Comparison of ENCODE assay signal across 9 mouse cellular contexts in genomic region chr4:97774446-97774950, GRCm38 (mm10). TPM values are rescaled to one million over a fixed set of nuclear protein-coding genes. Genes with fewer than 3 reads are reported as not detected.
DNase-seq lines count a peak whose midpoint lies in the region; ATAC-seq lines count a peak whose summit lies in the region.
"Had no signal": no experiment of that assay in that cellular context is flagged by ENCODE, and none has a peak within 500 bp of the region (broad histone marks: within the 10 kb centered on the region; RNA-seq: fewer than 3 reads in every experiment).

No protein-coding gene starts in this region.

- no peak overlapping the region for H3K9ac ChIP-seq in liver, embryonic 13.5 days

- H3K4me2 ChIP-seq in liver, embryonic 13.5 days, result peak overlapping the region; percentile 71; the same call in 1 of the 2 replicates

- H3K36me3 ChIP-seq in liver, embryonic 13.5 days, result no peaks in the 10 kb centered on the region

- DNase-seq in cerebellum, postnatal 14 days, result peak; percentile 45 to 50
- no peak for DNase-seq in cerebellum, adult 9-10 months
- peak; percentile 31 for DNase-seq in right cerebral cortex, postnatal 14 days
- no peak for DNase-seq in right cerebral cortex, postnatal 4 days
- no peak for DNase-seq in liver, embryonic 13.5 days
- DNase-seq in ovary, postnatal 36 days (ENCODE audit: low spot score), result no peak
- no peak for DNase-seq in adrenal gland, adult 18-20 months (ENCODE audit: low spot score in 2 of 2)

- H3K9me3 ChIP-seq in liver, embryonic 13.5 days (replicated peaks), result no peaks in the 10 kb centered on the region

- peak overlapping the region; percentile 29; the same call in 1 of the 2 replicates for H3K27ac ChIP-seq in liver, embryonic 13.5 days

- 26% methylated on average over 4 of the region's 4 CpGs for WGBS in liver, embryonic 13.5 days (ENCODE audit: insufficient replicate concordance)

- H3K4me3 ChIP-seq in liver, embryonic 13.5 days (replicated peaks), result no peak overlapping the region

- H3K4me1 ChIP-seq in liver, embryonic 13.5 days (replicated peaks), result peaks cover 28% of the 10 kb centered on the region

- ATAC-seq in liver, embryonic 13.5 days (ENCODE audit: low read depth), result no peak
- no peak for ATAC-seq in erythroblast, adult 5-6 weeks (replicated peaks; ENCODE audit: low FRiP score, poor library complexity, severe bottlenecking)

- peaks cover 59% of the 10 kb centered on the region for H3K27me3 ChIP-seq in liver, embryonic 13.5 days

RNA-seq across cellular contexts. Expression of gene Nfia, which starts 2.0 kb away (rescaled TPM):
- polyA plus RNA-seq in liver, embryonic 13.5 days (2015; fragmentation: Nextera tagmentation; extraction: Ambion mirVana), result 3.0 and 3.8 TPM in 2 replicates
- 19.6 and 21.3 TPM in 2 replicates for total RNA-seq in erythroblast, adult 5-6 weeks (2015; ENCODE audit: low replicate concordance)
- 4.7 and 12.0 TPM in 2 replicates for total RNA-seq in erythroblast, adult 5-6 weeks (2017; ENCODE audit: low replicate concordance)
- 100 to 1,000 TPM; 109 to 132 TPM for total RNA-seq in adrenal gland, adult 18-20 months (2021)

RNA-seq across cellular contexts. Expression of gene E130114P18Rik, which starts 3.4 kb away (rescaled TPM):
- 0.09 TPM in 1 of 2 replicates, not detected in the other for polyA plus RNA-seq in liver, embryonic 13.5 days (2015; fragmentation: Nextera tagmentation; extraction: Ambion mirVana)
- not detected in 2 replicates for total RNA-seq in erythroblast, adult 5-6 weeks (2015; ENCODE audit: low replicate concordance)
- total RNA-seq in erythroblast, adult 5-6 weeks (2017; ENCODE audit: low replicate concordance), result not detected in 2 replicates
- total RNA-seq in adrenal gland, adult 18-20 months (2021), result under 1 TPM; 0.26 to 0.27 TPM
- polyA plus RNA-seq: C2C12 had no signal

Comparison
In these comparisons a context has a peak if more than half of its experiments do, and no peak if none do; other contexts are left out.
1. DNase-seq: peak in cerebellum, postnatal 14 days (2 of 2) and right cerebral cortex, postnatal 14 days (single experiment); none in cerebellum, adult 9-10 months (single experiment), right cerebral cortex, postnatal 4 days (single experiment), liver, embryonic 13.5 days (single experiment), ovary, postnatal 36 days (single experiment) and adrenal gland, adult 18-20 months (0 of 2).
2. RNA of gene Nfia, which starts 2.0 kb away (total RNA-seq): 109 to 132 TPM in adrenal gland, adult 18-20 months; 4.7 to 21.3 TPM in erythroblast, adult 5-6 weeks; every median in the first group is over 4 times any median in the second.